Mouse (Mus musculus) forebrain, embryonic 16.5 days (tissue): Measurements from ENCODE around the gene Spata18. TPM values are rescaled to one million over a fixed set of nuclear protein-coding genes. Genes with fewer than 3 reads are reported as not detected.

Experiments used
- ATAC-seq: fragments of 200-750 bp; cut with Nextera tagmentation; 2 replicates; pipeline ENCODE4 v1.8.0; 2017; ENCODE audit warnings: mild to moderate bottlenecking, moderate library complexity
- H3K27ac ChIP-seq: fragments of 300-500 bp; sonication (generic); 2 replicates; pipeline ENCODE4 v1.5.1; 2014; ENCODE audit warnings: low read length, control low read depth
- H3K27me3 ChIP-seq: fragments of 300-500 bp; sonication (generic); replicated peaks from 2 replicates; pipeline ENCODE4 v1.6.1; 2014; ENCODE audit warnings: low read length; ENCODE audit not compliant: control insufficient read depth, insufficient read depth
- H3K36me3 ChIP-seq: fragments of 300-500 bp; sonication (generic); 2 replicates; pipeline ENCODE4 v1.6.1; 2014; ENCODE audit not compliant: control insufficient read depth, insufficient read depth
- H3K4me1 ChIP-seq: fragments of 300-500 bp; sonication (generic); replicated peaks from 2 replicates; pipeline ENCODE4 v1.6.1; 2014; ENCODE audit warnings: low read length; ENCODE audit not compliant: control insufficient read depth, insufficient read depth
- H3K4me2 ChIP-seq: fragments of 300-500 bp; sonication (generic); 2 replicates; pipeline ENCODE4 v1.6.1; 2014; ENCODE audit warnings: mild to moderate bottlenecking, low read length, control low read depth
- H3K4me3 ChIP-seq: fragments of 300-500 bp; sonication (generic); replicated peaks from 2 replicates; pipeline ENCODE4 v1.5.1; 2014; ENCODE audit warnings: mild to moderate bottlenecking, low read length, control low read depth
- H3K9ac ChIP-seq: fragments of 300-500 bp; sonication (generic); replicated peaks from 2 replicates; pipeline ENCODE4 v1.6.1; 2014; ENCODE audit warnings: low read depth, low read length, control low read depth
- H3K9me3 ChIP-seq: fragments of 300-500 bp; sonication (generic); 2 replicates; pipeline ENCODE4 v1.6.1; 2016; ENCODE audit warnings: low read length; ENCODE audit not compliant: control insufficient read depth
- WGBS: fragments of 180-500 bp; shearing (Covaris S2); extraction: QIAGEN DNeasy Blood & Tissue Kit; methylation state at CpG from one replicate; pipeline ENCODE4 v1.1.7; 2014; 5-methylcytosine and 5-hydroxymethylcytosine counted together
- polyA plus RNA-seq: library from polyadenylated mRNA; unstranded; fragments of >200 nt; fragmentation: Nextera tagmentation; extraction: Ambion mirVana; gene quantifications from 2 replicates; pipeline ENCODE4 v1.2.1, GENCODE M21; 2015

Spata18 gene
- polyA plus RNA-seq, result 0.44 and 0.72 TPM in 2 replicates

GRCm38 (mm10) chr5:73651061-73651854 is at the start of gene Spata18:
Gene Spata18, plus strand, starts transcription at chr5:73651379.
- Histone ChIP-seq H3K4me3 (peak within 1 kb of the TSS; percentile 45), H3K36me3 (no peaks in the 10 kb centered on the region), H3K4me2 (peak within 1 kb of the TSS; percentile 83), H3K9ac (peak within 1 kb of the TSS; percentile 40), H3K4me1 (peaks cover 26% of the 10 kb centered on the region), H3K27me3 (peaks cover 29% of the 10 kb centered on the region), H3K27ac (no peak within 1 kb of the TSS), H3K9me3 (no peaks in the 10 kb centered on the region)
- WGBS, result under 1% methylated on average over 57 of the region's 57 CpGs
- ATAC-seq, result no peak

DNA sequence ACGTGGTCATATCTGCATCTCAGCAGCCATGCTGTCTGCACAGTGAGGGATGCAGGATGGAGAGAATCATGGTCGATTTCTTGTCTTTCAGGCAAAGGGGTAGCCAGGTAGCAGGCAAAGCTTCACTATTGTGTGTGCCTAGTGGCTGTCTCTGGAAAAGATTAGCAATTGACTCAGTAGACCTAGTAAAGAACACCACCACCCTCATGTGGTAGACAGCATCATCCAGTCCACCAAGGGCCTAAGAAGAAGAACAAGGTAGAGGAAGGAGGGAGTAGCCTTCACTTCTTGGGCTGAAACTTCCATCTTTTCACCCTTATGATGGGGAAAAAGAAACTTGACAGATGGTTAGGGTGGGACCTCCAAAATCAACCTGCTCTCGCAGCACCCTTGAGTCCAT is 48.3 kb upstream of the Spata18 start:
- Histone ChIP-seq H3K9ac (no peak overlapping the region), H3K36me3 (no peaks in the 10 kb centered on the region), H3K4me3 (no peak overlapping the region), H3K9me3 (no peaks in the 10 kb centered on the region), H3K27me3 (no peaks in the 10 kb centered on the region), H3K4me2 (no peak overlapping the region), H3K27ac (no peak overlapping the region), H3K4me1 (peaks cover 26% of the 10 kb centered on the region)
- ATAC-seq, result no peak
- WGBS, result 81% methylated on average over 3 of the region's 3 CpGs

DNA sequence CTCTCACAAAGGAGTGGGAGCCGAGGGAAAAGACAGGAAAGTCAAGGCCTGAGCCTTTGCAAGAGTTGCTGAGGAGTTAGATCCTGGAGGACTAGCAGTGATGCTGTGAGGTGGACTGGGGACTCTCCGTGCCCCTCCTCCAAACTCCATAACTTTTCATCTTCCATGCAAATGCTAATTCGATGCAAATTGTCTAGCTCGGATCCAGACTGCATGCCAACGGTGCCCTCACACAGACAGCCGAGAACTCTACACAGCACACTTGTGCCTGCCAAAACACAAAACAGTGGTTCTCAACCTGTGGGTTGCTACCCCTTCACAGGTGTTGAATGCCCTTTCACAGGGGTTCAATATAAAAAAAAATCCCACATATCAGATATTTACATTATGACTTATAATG is 46.6 kb upstream of the Spata18 start:
- peaks cover 19% of the 10 kb centered on the region for H3K4me1 ChIP-seq
- no peaks in the 10 kb centered on the region for H3K9me3 ChIP-seq
- no peaks in the 10 kb centered on the region for H3K27me3 ChIP-seq
- no peak overlapping the region for H3K27ac ChIP-seq
- H3K9ac ChIP-seq, result no peak overlapping the region
- H3K4me3 ChIP-seq, result no peak overlapping the region
- H3K36me3 ChIP-seq, result no peaks in the 10 kb centered on the region
- 65% methylated on average over 6 of the region's 6 CpGs for WGBS
- no peak overlapping the region for H3K4me2 ChIP-seq
- ATAC-seq, result no peak

DNA sequence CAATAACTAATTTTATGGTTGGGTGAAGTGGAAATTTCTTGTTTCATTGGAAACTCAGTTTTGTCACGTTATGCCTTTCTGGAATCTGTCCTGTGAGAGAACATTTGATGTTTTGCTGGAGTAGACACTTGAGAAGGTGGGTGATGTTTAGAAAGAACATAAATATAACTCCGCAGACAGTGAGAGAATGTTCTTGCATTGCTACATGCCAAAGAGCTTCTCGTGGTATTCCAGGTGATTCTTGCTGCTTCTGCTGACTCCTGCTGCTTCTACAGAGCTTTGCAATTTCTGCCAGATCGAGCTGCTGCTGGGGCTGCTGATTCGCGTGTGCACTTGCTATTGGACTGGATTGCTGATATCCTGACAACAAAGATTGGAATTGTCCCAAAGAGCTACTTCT is 46.2 kb upstream of the Spata18 start:
- H3K4me1 ChIP-seq, result peaks cover 16% of the 10 kb centered on the region
- WGBS, result 86% methylated on average over 6 of the region's 6 CpGs
- peaks cover under 1% of the 10 kb centered on the region; the same call in 1 of the 2 replicates for H3K9me3 ChIP-seq
- H3K4me2 ChIP-seq, result no peak overlapping the region
- H3K9ac ChIP-seq, result no peak overlapping the region
- H3K27me3 ChIP-seq, result no peaks in the 10 kb centered on the region
- no peak overlapping the region for H3K27ac ChIP-seq
- no peaks in the 10 kb centered on the region for H3K36me3 ChIP-seq
- no peak for ATAC-seq
- H3K4me3 ChIP-seq, result no peak overlapping the region

DNA sequence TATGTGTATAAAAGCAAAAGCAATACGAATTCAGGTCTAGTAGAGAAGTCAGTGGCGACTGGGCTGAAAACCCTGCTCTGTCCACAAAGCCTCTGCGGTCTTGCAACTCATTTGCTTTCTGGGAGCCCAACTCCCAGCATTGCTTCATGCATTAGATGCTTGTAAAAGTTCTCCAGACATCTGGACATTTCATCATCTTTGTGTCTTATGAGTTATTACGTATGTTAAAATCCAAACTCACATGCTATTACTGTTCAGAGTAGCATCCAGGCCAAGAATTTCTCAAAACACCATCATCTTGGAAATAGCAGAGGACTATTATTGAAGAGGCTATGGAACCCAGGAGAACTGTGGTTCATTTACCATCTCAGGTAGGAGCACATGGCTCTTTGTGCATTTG is 40.1 kb upstream of the Spata18 start:
- Histone ChIP-seq H3K27me3 (no peaks in the 10 kb centered on the region), H3K9me3 (peaks cover 6% of the 10 kb centered on the region; the same call in 1 of the 2 replicates), H3K4me2 (no peak overlapping the region), H3K9ac (no peak overlapping the region), H3K4me1 (no peaks in the 10 kb centered on the region), H3K27ac (no peak overlapping the region), H3K36me3 (no peaks in the 10 kb centered on the region), H3K4me3 (no peak overlapping the region)
- ATAC-seq, result no peak
- 93% methylated on average over 4 of the region's 4 CpGs for WGBS

- no peak for ATAC-seq
- no peak overlapping the region for H3K9ac ChIP-seq
- 91% methylated on average over 8 of the region's 8 CpGs for WGBS
- no peak overlapping the region for H3K4me3 ChIP-seq
- no peaks in the 10 kb centered on the region for H3K4me1 ChIP-seq
- no peaks in the 10 kb centered on the region for H3K36me3 ChIP-seq
- no peaks in the 10 kb centered on the region for H3K27me3 ChIP-seq
- H3K4me2 ChIP-seq, result no peak overlapping the region
- H3K9me3 ChIP-seq, result peaks cover 6% of the 10 kb centered on the region; the same call in 1 of the 2 replicates
- H3K27ac ChIP-seq, result no peak overlapping the region
Measured at GRCm38 (mm10) chr5:73613296-73613695, 37.9 kb upstream of the Spata18 start.

DNA sequence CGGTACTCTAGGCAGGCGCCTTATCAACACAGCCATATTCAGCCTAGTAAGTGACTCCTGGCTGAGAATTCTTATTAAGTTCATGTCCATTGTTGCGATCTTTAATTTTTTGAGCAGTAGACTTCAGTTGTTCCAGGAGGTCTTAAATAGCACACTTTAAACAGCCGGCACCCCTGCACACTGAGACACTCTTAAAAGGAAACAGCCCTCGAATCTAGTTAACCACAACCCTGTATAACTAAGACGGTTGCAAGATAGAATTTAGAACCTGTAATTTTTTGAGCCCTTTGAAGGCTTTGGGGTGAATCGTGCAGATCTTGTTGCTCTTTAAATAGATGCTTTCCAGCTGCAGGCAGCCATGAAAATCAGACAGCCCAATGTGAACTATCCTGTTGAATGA is 36.0 kb upstream of the Spata18 start:
- no peaks in the 10 kb centered on the region for H3K36me3 ChIP-seq
- H3K4me3 ChIP-seq, result no peak overlapping the region
- no peak for ATAC-seq
- no peak overlapping the region for H3K9ac ChIP-seq
- H3K4me1 ChIP-seq, result no peaks in the 10 kb centered on the region
- no peaks in the 10 kb centered on the region for H3K27me3 ChIP-seq
- WGBS, result 84% methylated on average over 7 of the region's 7 CpGs
- H3K4me2 ChIP-seq, result no peak overlapping the region
- H3K9me3 ChIP-seq, result peaks cover 3% of the 10 kb centered on the region; the same call in 1 of the 2 replicates
- no peak overlapping the region for H3K27ac ChIP-seq

GRCm38 (mm10) chr5:73618969-73619368 is 32.2 kb upstream of the Spata18 start:
- H3K27ac ChIP-seq, result no peak overlapping the region
- no peaks in the 10 kb centered on the region for H3K27me3 ChIP-seq
- ATAC-seq, result no peak
- H3K4me3 ChIP-seq, result no peak overlapping the region
- no peaks in the 10 kb centered on the region for H3K9me3 ChIP-seq
- WGBS, result 79% methylated on average over 1 of the region's 1 CpGs
- no peak overlapping the region for H3K4me2 ChIP-seq
- H3K4me1 ChIP-seq, result no peaks in the 10 kb centered on the region
- no peak overlapping the region for H3K9ac ChIP-seq
- no peaks in the 10 kb centered on the region for H3K36me3 ChIP-seq

DNA sequence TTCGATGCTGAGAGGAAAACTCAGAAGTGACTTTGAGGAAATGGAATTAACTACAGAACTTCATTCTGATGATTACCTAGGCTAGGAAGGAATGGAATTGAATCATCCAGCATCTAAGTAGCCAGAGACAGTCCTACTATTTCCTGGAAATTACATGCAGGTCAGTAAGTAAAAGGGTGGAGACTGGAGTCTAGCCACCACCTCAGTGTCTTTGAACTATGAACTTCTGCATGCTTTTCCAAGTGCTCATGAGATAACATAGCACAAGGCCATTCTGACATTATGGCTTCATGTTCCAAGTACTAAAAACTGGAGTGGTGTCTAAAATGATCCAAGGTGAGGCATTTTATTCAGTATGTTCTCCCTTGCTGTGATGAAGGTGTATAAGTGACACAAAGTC is 25.7 kb upstream of the Spata18 start:
- Histone ChIP-seq H3K36me3 (no peaks in the 10 kb centered on the region), H3K9me3 (no peaks in the 10 kb centered on the region; the same call in 1 of the 2 replicates), H3K4me3 (no peak overlapping the region), H3K4me1 (no peaks in the 10 kb centered on the region), H3K27me3 (no peaks in the 10 kb centered on the region; the same call in 1 of the 2 replicates), H3K4me2 (no peak overlapping the region), H3K9ac (no peak overlapping the region), H3K27ac (no peak overlapping the region)
- 86% methylated on average over 1 of the region's 1 CpGs for WGBS
- ATAC-seq, result no peak
